Mouse (Mus musculus) C2C12 (cell line): Measurements from ENCODE around the gene Ccdc84.

Experiments
- CTCF ChIP-seq: IDR thresholded peaks from one replicate; pipeline ENCODE4 v1.5.1; 2011; ENCODE audit not compliant: control insufficient read depth, insufficient read depth, insufficient read length
- MAX ChIP-seq: IDR thresholded peaks from one replicate; pipeline ENCODE4 v1.6.1; 2011; ENCODE audit warnings: mild to moderate bottlenecking, control low read depth

DNA sequence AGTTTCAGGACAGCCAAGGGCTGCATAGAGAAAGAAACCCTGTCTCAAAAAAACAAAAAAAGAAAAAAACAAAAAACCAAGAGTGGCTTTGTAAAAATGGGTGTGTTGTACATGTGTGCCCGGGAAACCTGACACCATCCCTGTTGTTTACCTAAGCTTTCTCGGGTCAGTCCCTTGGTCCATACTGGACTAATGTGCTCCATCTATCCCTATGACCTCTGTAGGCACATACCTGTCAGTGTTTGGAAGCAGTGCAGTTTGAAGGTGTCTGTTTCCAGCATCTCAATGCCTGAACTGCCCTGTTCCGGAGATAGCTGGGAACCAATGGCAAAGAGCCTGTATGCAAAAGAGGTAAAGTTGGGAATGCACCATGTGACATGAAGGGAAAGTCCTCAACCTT lies 13.4 kb downstream of the Ccdc84 start:
- TF ChIP-seq CTCF (no peak), MAX (no peak)
